Mouse (Mus musculus): ENCODE measurements at regions not wholly inside any gene's neighbourhood (a gene's known extent, or its start where the extent isn't known, plus 50 kb on each side); places are given as distances from the start of the nearest gene placed in this dataset.
"Not testable (repeated sequence)": the region's sequence is repeated elsewhere in the genome, so short reads cannot be mapped to it uniquely, and the experiment has no call there.

GRCm38 (mm10) chr9:43857988-43858387, 114.2 kb downstream of the Nectin1 start:
- no peak for DNase-seq (ENCODE audit: low spot score in 2 of 2)

DNA sequence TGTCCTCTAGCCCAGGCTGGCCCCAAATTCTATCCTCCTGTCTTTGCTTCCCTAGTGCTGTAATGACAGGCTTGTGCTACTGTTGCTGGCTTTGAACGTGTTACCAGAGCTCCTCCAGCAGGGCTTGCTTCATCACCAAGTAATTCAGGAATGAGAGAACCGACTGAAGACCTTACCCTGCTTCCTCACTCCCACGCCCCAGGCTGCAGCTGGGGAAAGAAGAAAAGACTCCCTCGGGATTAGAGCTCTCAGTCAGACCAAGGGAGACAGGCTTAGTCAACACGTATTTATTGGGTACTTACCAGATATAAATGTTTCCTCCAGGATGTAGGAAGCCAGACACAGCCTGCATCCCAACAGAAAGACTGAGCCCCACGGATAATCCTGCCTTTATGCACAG, 115.0 kb downstream of the Nectin1 start:
- DNase-seq (ENCODE audit: low spot score in 2 of 2), result no peak

DNA sequence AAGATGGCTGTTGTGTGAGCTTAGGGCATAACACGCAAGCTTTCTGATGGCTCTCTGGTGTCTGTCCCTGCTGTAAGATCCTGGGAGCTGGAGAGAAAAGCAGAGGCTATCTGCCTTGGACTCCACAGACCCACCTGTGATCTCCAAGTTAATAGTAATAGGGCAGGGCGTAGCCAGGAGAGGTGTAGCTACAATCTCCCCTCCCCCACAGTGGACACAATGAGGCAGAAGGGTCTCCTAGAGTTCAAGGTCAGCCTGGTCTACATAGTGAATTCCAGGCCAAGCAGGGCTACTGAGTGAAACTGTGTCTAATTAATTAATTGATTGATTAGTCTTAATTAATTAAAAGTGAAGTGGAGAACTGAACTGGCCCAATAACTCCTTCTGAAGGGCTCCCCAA, 116.5 kb downstream of the Nectin1 start:
- no peak for DNase-seq (ENCODE audit: low spot score in 2 of 2)

DNA sequence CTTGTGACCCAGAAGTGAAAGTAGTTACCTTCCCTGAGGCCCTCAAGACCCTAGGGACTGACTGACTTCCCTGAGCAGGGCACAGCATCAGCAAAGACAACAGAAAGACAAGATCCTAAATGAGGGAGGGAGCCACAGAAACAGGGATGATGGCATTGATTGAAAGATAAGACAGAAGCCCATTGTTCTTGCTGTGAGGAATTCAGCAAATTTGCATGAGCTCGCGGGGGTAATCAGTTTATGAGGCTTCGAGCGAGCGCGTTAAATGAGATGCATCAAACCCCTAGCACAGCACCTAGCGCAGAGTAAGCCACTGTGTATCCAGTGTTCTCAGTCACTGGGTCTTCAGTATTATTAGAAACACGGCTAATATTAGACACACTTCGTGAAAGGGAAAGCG, 117.6 kb downstream of the Nectin1 start:
- no peak for DNase-seq (ENCODE audit: low spot score in 2 of 2)

GRCm38 (mm10) chr9:43862034-43862433, 118.2 kb downstream of the Nectin1 start:
- not testable (repeated sequence) for DNase-seq (ENCODE audit: low spot score in 2 of 2)

DNA sequence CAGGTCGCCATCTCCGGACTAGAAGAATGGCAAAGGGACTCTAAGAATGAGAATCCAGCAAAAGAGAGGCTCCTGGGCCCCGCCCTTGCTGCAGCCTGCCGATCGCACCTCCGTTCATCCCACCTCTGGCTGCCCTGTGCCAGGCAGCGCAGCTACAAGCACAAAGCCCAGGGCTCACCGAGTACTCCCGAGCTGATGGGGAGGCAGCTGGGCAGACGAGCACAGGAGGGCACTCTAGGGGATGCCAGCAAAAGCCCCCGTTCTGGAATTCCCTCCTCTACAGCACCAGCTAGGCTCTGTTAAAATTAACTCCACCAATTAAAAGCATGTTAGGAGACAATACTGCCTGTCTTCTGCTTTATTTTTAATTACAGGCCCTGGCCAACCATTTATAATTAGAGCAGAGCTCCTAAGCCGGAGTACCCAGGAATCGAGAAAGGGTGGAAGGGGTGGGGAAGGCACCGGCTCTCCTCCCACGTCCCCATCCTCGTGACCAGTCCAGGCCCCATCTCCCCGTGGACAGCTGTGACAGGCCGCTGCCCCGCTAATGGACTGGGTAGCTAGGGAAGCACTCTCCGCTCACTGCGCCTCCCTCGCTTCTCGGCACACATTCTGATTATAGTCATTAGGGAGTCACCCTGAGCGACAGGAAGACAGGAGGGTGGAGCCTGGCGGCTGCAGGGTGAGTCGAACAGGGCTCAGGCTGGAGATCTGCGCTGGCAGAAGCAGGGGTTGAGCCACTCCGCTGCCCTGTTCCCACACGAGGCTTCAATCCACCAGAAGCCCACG, 120.0 kb downstream of the Nectin1 start:
- peak; percentile 19 to 38 for DNase-seq (ENCODE audit: low spot score in 2 of 2)

DNA sequence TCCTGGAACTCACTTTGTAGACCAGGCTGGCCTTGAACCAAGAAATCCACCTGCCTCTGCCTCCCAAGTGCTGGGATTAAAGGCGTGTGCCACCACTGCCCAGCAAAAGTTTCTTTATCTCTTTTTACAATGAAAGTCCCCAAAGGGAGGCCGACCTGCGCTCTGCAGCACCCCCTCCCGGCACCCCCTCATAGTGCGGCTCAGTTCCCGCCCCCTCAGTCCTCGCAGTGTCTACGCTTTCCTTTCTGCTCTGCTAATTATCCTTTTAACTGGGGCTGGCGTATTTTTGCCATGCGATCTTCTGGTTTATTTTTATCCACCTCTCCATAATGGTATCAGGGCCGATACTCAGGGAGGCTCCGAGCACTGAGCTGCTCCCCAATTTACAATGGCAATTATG, 123.0 kb downstream of the Nectin1 start:
- no peak for DNase-seq (ENCODE audit: low spot score in 2 of 2)

- DNase-seq (ENCODE audit: low spot score in 2 of 2), result no peak
Measured at GRCm38 (mm10) chr9:43873841-43874240, 130.1 kb downstream of the Nectin1 start.

DNA sequence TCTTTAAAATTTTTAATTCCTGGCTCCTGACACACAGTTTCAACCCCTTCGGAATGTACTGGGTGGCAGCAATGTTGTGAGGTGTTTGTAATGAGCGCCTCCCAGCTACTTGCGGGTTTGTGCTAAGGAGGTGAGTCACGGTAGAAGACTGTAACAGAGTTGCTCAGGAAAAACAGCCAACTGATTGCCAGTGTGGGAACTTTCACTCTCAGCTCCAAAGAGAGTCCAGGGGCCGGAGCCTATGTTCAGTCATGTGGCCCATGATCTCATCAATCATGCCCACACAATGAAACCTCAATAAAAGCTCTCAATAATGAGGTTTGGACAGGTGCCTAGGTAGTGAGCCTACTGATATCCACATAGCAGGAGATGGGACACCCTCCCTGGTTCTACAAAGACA, 130.5 kb downstream of the Nectin1 start:
- no peak for DNase-seq (ENCODE audit: low spot score in 2 of 2)

GRCm38 (mm10) chr9:43879220-43879968, 135.6 kb downstream of the Nectin1 start:
- no peak for DNase-seq (ENCODE audit: low spot score in 2 of 2)

GRCm38 (mm10) chr9:43879969-43880396, 136.2 kb downstream of the Nectin1 start:
- DNase-seq (ENCODE audit: low spot score in 2 of 2), result peak; percentile 68 to 71

- DNase-seq (ENCODE audit: low spot score in 2 of 2), result no peak
Measured at GRCm38 (mm10) chr9:43893086-43893485, 149.3 kb downstream of the Nectin1 start.

GRCm38 (mm10) chr9:43899239-43899638, 143.9 kb upstream of the Thy1 start:
- no peak for DNase-seq (ENCODE audit: low spot score in 2 of 2)

GRCm38 (mm10) chr9:43908325-43908724, 134.9 kb upstream of the Thy1 start:
- no peak for DNase-seq (ENCODE audit: low spot score in 2 of 2)

GRCm38 (mm10) chr9:43915015-43915414, 128.2 kb upstream of the Thy1 start:
- DNase-seq (ENCODE audit: low spot score in 2 of 2), result no peak

GRCm38 (mm10) chr9:43917467-43917866, 125.7 kb upstream of the Thy1 start:
- no peak for DNase-seq (ENCODE audit: low spot score in 2 of 2)

- no peak for DNase-seq (ENCODE audit: low spot score in 2 of 2)
Measured at GRCm38 (mm10) chr9:43919010-43919409, 124.2 kb upstream of the Thy1 start.

- peak; percentile 86 to 91 for DNase-seq (ENCODE audit: low spot score in 2 of 2)
Measured at GRCm38 (mm10) chr9:43920053-43920754, 123.0 kb upstream of the Thy1 start.

GRCm38 (mm10) chr9:43922231-43922630, 121.0 kb upstream of the Thy1 start:
- DNase-seq (ENCODE audit: low spot score in 2 of 2), result no peak

DNA sequence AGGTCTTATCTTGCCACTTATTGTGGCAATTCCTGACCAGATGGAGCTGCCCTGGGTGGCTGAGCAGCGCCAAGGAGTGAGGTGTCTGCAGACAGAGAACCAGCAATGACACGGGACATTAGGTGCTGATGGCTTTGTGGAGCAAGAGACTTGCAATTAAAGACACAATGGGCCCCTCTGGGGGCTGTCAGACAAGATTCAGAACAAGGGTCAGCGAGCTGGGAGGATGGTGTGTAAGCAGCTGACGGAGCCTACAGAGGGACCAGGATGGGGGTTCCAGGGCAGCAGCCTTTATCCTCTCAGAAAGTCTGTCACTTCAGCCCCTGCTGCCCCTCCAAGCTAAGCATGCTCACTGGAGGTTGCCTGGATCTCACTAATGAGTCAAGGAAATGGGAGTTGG, 120.1 kb upstream of the Thy1 start:
- no peak for DNase-seq (ENCODE audit: low spot score in 2 of 2)

DNA sequence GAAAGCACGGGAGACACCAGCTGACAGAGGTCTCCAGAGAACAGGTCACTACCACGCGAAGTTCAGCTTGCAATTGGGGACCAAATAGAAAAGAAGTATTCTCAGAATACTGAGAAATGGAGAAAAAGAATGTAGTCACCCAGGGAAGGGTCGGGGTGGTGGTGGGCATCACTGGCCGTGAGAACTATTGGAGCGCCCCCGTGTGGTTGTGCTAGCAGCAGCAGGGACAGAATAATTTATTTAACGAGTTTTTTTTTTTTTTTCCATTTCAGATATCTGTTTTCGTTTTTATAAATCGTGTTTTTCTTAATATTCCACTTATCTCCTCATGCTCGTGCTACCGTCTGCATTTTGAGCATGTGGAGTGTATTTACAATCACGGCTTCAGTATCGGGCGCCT, 118.4 kb upstream of the Thy1 start:
- DNase-seq (ENCODE audit: low spot score in 2 of 2), result peak in 1 of 2 experiments; percentile 43

Measured in layer of hippocampus, postnatal 14 days (tissue).